Mouse (Mus musculus): Measurements from ENCODE around the gene Rps6ka2.
"Not testable (repeated sequence)": the region's sequence is repeated elsewhere in the genome, so short reads cannot be mapped to it uniquely, and the experiment has no call there.

DNA sequence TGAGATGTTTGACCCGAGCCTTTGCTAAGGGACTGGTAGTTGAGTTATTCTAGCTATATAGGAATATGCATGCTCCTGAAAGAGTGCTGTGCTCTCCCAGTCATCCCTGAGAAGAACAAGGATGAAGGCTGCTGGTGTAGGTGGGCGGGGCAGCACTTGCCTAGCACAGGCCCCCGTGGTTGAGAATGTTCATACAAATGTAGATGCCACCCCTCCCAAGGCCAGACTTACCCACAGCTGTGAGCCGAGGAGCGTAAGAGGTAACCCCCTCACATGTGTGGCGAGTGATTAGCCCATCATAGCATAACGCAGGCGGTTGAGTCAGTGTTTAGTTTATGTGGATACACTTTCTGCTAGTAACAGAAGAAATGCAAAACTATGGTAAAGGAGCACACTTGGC is 34.6 kb upstream of the Rps6ka2 start:
- TF ChIP-seq CTCF, POLR2A (IDR thresholded peaks at IDR 0.05; ENCODE audit: insufficient read depth, low read depth, low read length): not testable (repeated sequence)

Data from olfactory bulb, adult 2 months (tissue).